Mouse (Mus musculus) left cerebral cortex, adult 9 months (tissue): ENCODE results near the gene Tlr5.

Experiments used
- DNase-seq, 2 experiments: peaks; one replicate each; pipeline ENCODE4 v3.0.0; 2022; ENCODE audit warnings: low spot score in 2 of 2

Tlr5 gene

GRCm38 (mm10) chr1:182954287-182955046 is at the start of gene Tlr5:
Tlr5 (plus strand) TSS chr1:182954788.
- DNase-seq = no peak

- no peak for DNase-seq
Observed at GRCm38 (mm10) chr1:182905669-182906068, 48.9 kb upstream of the Tlr5 start.

DNA sequence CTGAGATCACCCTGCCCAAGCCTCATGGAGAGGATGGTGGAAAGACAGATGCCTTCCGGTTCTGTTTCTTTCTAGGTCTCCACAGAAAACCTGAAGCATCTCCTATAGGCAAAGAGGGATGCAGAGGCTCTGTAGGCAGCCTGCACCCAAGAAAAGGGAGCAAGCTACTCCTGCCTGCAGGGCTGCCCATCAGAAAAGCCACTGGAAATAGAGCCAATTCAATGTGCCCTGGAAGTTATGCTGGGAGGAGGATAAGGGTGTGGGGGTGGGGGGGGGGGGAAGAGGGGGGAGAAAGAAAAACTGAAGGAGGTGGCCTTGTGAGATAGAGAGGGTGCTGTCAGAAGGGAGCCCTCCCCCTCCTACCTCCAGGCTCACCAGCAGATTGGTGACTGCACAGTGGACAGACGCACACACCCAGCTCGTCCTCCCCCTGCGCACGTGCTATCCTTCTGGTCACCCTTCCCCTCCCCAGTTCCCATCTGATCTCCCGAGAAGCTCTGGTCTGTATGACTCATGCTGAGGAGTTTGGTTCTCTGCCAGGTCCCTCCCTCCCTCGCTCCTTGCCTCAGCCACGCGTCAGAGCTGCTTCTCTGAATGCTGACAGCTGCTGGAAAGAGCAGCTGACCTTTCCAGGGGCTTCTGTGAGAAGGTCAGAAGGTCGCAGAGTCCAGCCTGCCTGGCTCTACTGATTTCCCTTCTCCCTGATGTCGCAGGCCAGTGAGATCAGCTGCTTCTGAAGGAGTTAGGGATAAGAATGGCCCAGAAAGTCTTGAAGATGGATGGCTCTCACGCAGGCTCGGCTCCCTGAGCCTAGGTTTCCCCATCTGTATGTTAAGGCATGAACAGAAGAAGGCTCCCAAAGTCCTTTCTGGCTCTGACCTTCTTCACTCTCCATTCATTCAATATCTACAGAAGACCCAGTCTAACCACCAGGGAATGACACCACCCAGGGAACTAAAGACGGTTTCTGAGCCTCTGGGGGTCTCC is 46.2 kb upstream of the Tlr5 start:
- peak; percentile 85 to 95 for DNase-seq

DNA sequence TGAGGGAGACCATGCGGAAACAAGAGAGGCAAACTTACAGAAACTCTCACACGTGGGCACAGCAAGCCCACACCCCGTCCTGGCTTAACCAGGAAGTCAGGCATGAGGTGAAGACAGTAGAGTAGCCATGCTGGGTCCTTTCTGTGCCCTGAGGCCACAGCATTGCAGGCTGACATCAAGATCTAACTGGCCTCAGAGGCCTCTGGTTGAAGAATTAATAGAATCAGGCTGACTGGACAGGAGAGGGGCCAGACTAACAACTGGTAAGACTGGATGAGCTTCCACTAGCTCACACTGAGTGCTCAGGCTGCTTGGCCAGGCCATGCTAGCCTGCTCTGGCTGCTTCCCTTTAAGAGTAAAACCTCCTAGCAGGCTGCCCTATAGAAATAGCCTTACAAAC is 45.5 kb upstream of the Tlr5 start:
- no peak for DNase-seq

- DNase-seq = no peak
Observed at GRCm38 (mm10) chr1:182909596-182909995, 45.0 kb upstream of the Tlr5 start.

GRCm38 (mm10) chr1:182912591-182912990 is 42.0 kb upstream of the Tlr5 start:
- no peak for DNase-seq

DNA sequence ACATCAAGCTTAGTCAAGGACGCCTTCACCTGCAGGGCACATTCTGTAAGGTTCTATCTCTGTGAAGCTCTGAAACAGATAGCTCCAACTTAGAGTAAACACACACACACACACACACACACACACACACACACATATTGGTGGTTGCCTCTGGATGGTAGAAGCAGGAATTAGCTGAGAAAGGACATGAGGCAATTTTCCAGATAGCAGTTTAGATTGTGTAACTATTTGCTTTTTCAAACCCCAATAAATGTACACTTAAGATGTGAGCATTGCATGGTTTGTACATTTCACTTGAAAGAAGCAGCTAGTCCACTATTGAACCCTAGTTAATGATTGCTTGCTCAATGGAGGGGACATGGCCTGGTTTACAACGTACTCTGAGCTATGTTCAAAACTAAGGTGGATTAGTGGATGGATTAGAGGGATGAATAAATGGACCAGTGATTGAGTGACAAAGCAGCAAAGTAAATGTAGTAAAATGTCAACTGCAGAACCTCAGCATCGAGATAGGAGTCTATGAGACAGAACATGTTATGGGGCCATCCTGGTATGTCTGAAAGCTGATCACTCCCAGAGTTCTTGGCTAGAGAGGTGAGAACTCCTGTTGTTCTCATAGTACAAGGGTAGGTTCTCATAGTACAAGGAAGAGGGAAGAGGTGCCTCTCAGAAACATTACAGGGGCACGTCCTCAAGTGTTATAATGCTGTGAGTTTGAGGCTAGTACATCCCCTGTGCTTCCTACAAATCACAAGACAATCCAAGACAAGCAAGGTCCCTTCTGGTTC is 40.3 kb upstream of the Tlr5 start:
- no peak for DNase-seq

DNA sequence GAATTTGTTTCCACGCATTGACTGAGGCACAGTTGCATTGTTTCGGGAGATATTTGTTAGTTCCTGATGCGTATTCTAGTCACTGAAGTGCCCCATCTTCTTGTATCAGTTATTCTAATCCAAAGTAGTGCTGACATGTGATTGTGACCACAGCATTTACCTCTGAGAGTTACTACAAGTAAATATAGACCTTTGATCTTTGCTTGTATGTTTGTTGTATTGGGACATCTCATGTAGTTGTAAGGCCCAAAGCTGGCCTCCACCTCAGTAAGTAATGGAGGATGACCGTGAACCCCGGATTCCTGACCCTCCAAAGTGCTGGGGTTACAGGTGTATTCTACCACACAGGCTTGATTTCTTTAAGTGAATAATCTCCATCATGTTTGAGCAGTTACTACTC is 38.4 kb upstream of the Tlr5 start:
- no peak for DNase-seq

- DNase-seq = no peak
Observed at GRCm38 (mm10) chr1:182918718-182919346, 35.8 kb upstream of the Tlr5 start.

- no peak for DNase-seq
Observed at GRCm38 (mm10) chr1:182922824-182923223, 31.8 kb upstream of the Tlr5 start.

- no peak for DNase-seq
Observed at GRCm38 (mm10) chr1:182926465-182926864, 28.1 kb upstream of the Tlr5 start.

GRCm38 (mm10) chr1:182927878-182928851 is 26.4 kb upstream of the Tlr5 start:
- DNase-seq = no peak

DNA sequence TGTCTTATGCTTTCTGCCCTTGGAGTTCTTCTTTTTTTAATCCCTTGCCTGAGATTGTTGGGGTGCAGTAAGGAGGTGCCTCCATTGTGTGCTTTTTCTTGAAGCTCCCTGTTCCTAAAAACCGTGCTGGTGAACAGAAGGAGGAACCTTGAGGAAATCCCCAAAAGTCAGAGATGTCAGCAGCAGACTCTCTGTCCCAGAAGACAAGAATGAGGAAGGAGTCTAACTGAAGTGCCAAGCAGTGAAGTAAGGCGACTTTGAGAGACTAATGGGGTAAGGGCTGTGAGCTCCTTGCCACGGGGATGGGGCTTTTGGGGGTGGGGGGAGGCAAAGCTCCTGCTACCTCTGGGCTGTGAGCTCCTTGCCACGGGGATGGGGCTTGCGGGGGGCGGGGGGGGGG is 19.1 kb upstream of the Tlr5 start:
- no peak for DNase-seq

- DNase-seq = no peak
Observed at GRCm38 (mm10) chr1:182937486-182938120, 17.0 kb upstream of the Tlr5 start.

- no peak for DNase-seq
Observed at GRCm38 (mm10) chr1:182941921-182942320, 12.7 kb upstream of the Tlr5 start.

- DNase-seq = no peak
Observed at GRCm38 (mm10) chr1:182943911-182944310, 10.7 kb upstream of the Tlr5 start.

DNA sequence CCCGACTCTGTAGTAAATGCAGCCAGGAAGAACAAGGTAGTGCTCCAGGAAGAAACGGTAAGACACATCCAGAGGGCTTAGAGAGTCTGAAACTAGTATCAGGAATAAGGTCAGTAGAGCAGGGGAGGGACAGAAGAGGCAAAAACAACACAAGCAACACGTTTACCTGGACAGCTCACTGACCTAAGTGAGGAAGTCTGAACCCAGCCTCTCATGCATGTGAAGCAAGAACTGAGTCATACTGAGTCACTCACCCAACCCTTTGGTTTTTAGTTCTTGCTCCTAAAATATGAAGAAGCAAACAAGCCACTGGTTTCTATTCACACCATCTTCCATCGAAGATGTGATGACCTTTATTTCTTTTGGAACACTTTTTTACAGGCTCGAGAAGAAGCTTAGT is 9.9 kb upstream of the Tlr5 start:
- DNase-seq = no peak

DNA sequence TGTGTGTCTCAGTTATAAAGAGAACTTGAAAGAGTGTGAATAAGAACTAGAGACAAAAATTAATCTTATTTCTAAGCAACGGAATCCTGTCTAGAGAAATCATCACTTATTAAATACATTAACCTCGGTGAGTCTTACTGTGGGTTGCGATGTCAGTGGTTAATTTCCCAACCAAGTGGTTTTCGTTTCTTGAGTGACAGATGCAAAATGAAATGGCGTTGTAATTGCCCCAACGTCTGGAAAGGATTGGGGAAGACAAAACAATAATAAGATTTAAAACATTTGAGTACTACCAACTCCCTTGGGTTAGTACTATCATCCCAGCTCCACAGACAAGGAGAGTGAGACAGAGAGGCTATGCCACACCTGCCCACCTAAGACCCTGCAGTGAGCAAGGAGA is 9.0 kb upstream of the Tlr5 start:
- DNase-seq = no peak

- peak in 1 of 2 experiments; percentile 88 for DNase-seq
Observed at GRCm38 (mm10) chr1:182951298-182951697, 3.3 kb upstream of the Tlr5 start.

- no peak for DNase-seq
Observed at GRCm38 (mm10) chr1:182953165-182953564, 1.4 kb upstream of the Tlr5 start.
